ENCODE assay signal across 16 mouse cellular contexts in genomic region chr16:25061631-25062030, GRCm38 (mm10).
DNase-seq lines count a peak whose midpoint lies in the region.
"Had no signal": no experiment of that assay in that cellular context is flagged by ENCODE, and none has a peak within 500 bp of the region (broad histone marks: within the 10 kb centered on the region; RNA-seq: fewer than 3 reads in every experiment).

No protein-coding gene starts in this region.

- H3K27ac ChIP-seq in macrophage = peak overlapping the region; percentile 100
- H3K27ac ChIP-seq: embryonic facial prominence, embryonic 10.5 days; forebrain, embryonic 10.5 days; hindbrain, embryonic 12.5 days; limb, embryonic 12.5 days had no signal

- no peaks in the 10 kb centered on the region for H3K79me2 ChIP-seq in macrophage (ENCODE audit: inconsistent target)

- no peak overlapping the region for H3K4me3 ChIP-seq in macrophage (ENCODE audit: inconsistent target)
- H3K4me3 ChIP-seq: embryonic facial prominence, embryonic 10.5 days; forebrain, embryonic 10.5 days; hindbrain, embryonic 12.5 days; limb, embryonic 12.5 days had no signal

- DNase-seq in adrenal gland, adult (ENCODE audit: inconsistent age in 2 of 2, low spot score in 1 of 2) = peak; percentile 80 to 90
- DNase-seq in adrenal gland, adult 18-20 months (ENCODE audit: low spot score in 2 of 2) = no peak
- DNase-seq in heart, postnatal 4 days = peak; percentile 33
- no peak for DNase-seq in heart, postnatal 10 days
- DNase-seq in adipocyte (ENCODE audit: low spot score) = peak; percentile 81
- no peak for DNase-seq in frontal cortex, postnatal 14 days (ENCODE audit: low spot score in 2 of 2)
- no peak for DNase-seq in right cerebral cortex, postnatal 10 days (ENCODE audit: low spot score in 2 of 2)
- DNase-seq: B cell, adult 2 months; kidney, postnatal 4 days; lung, adult 18-20 months; thymus, postnatal 36 days had no signal

- intact Hi-C loops in heart, postnatal 10 days (cut with DNase I) = loop anchor here (5.0 to 10.0 kb wide), 4 partner anchors 347 to 779 kb away; partner anchors contain the start of gene Lpp

- no peaks in the 10 kb centered on the region for H3K36me3 ChIP-seq in macrophage (ENCODE audit: inconsistent target)
- H3K36me3 ChIP-seq: embryonic facial prominence, embryonic 10.5 days; forebrain, embryonic 10.5 days; hindbrain, embryonic 12.5 days; limb, embryonic 12.5 days had no signal

- 53% methylated on average over 4 of the region's 4 CpGs for WGBS in macrophage (ENCODE audit: missing documents)

Comparison
In these comparisons a context has a peak if more than half of its experiments do, and no peak if none do; other contexts are left out.
1. DNase-seq: peak in adrenal gland, adult (2 of 2), heart, postnatal 4 days (single experiment) and adipocyte (single experiment); none in adrenal gland, adult 18-20 months (0 of 2), heart, postnatal 10 days (0 of 2), frontal cortex, postnatal 14 days (0 of 2) and right cerebral cortex, postnatal 10 days (0 of 2).